8 mouse cellular contexts compared by ENCODE assay signal in the genomic region with DNA sequence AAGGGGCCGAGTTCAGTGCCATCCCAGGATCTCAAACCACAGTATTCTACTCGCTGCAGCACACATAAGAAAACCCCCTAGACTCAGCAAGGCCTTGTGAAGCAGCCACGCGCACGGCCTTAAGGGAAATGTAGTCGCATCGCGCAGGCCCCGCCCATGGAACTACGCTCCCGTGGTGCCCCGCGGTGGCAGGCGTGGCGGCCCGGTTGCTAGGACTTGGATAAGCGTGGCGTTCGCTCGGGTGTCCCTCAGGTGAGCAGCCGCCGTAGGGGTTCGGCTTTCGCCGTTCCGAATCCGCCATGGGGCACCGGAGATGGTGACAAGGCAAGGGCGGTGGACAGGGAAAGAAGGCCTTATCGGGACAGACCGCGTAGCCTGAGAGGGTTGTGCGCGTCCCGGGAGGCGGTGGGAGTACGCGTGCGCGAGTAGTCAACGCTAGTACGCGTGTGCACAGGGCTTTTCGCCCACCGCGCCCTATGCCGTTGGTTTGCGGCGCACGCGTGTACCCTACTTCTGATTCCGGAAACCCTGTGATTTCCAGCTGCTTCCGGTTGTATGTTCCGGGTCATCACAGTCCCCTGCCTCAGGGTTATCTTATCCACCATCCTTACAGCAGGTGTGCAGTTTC. TPM values are rescaled to one million over a fixed set of nuclear protein-coding genes. Genes with fewer than 3 reads are reported as not detected.
DNase-seq lines count a peak whose midpoint lies in the region; TF ChIP-seq lines count a peak whose summit lies in the region.

Gene Scamp4, plus strand, starts transcription at position 175 of the 628 bp plus-strand sequence.
Gene Adat3, plus strand, starts transcription at position 183 of the 628 bp plus-strand sequence.

- intact Hi-C loops in gastrocnemius, adult 2 months (cut with DNase I) = no loop called here

- peak; percentile 89 for DNase-seq in WW6 (ENCODE audit: low read depth, low spot score)
- peak; percentile 83 to 93 for DNase-seq in cerebellum, postnatal 4 days (ENCODE audit: low spot score in 2 of 2)
- peak; percentile 96 for DNase-seq in gastrocnemius, adult 2 months
- peak; percentile 64 for DNase-seq in hindlimb bud, embryonic 11.5 days (ENCODE audit: extremely low spot score, low read depth, low spot score)
- DNase-seq in left cerebral cortex, adult 8-10 months (ENCODE audit: low spot score in 2 of 2) = peak; percentile 94 to 97
- peak; percentile 97 for DNase-seq in right cerebral cortex, postnatal 10 days (ENCODE audit: low spot score in 2 of 2)
- peak; percentile 91 for DNase-seq in urinary bladder, postnatal 25 days (ENCODE audit: low spot score)

- peaks cover 5% of the 10 kb centered on the region; the same call in 1 of the 2 replicates for H3K9me3 ChIP-seq in megakaryocyte, embryonic 14.5 days

- H3K27me3 ChIP-seq in megakaryocyte, embryonic 14.5 days (replicated peaks) = no peaks in the 10 kb centered on the region

- TF ChIP-seq CTCF in gastrocnemius, adult 2 months (IDR thresholded peaks at IDR 0.05) = no peak

- peak within 1 kb of the TSS; percentile 94 for H3K27ac ChIP-seq in gastrocnemius, adult 2 months

- H3K36me3 ChIP-seq in megakaryocyte, embryonic 14.5 days (replicated peaks; ENCODE audit: low read length) = peaks cover 21% of the 10 kb centered on the region

- peaks cover 77% of the 10 kb centered on the region for H3K4me1 ChIP-seq in megakaryocyte, embryonic 14.5 days

- peak within 1 kb of the TSS; percentile 96 for H3K4me3 ChIP-seq in gastrocnemius, adult 2 months
- H3K4me3 ChIP-seq in megakaryocyte, embryonic 14.5 days (replicated peaks) = peak within 1 kb of the TSS; percentile 100

RNA-seq across cellular contexts. Expression of gene Scamp4, which starts in this region (rescaled TPM):
- 10 to 100 TPM; 17.0 to 17.5 TPM for total RNA-seq in gastrocnemius, adult 2 months (2021)
- total RNA-seq in left cerebral cortex, adult 8-10 months (2022) = 10 to 100 TPM; 38.8 to 46.5 (median 43.1) TPM
- 19.2 and 31.4 TPM in 2 replicates for polyA plus RNA-seq in megakaryocyte, embryonic 14.5 days (2012; ENCODE audit: insufficient read depth, low replicate concordance)

RNA-seq across cellular contexts. Expression of gene Adat3, which starts in this region (rescaled TPM):
- total RNA-seq in gastrocnemius, adult 2 months (2021) = under 1 TPM; 0.48 to 0.89 TPM
- total RNA-seq in left cerebral cortex, adult 8-10 months (2022) = 1 to 10 TPM in 3 of 4 experiments, not detected in 1; 1.3 to 4.1 (median 3.4) TPM
- 5.7 and 13.7 TPM in 2 replicates for polyA plus RNA-seq in megakaryocyte, embryonic 14.5 days (2012; ENCODE audit: insufficient read depth, low replicate concordance)

Comparison
In these comparisons a context has a peak if more than half of its experiments do, and no peak if none do; other contexts are left out.
1. Peak in every context shown above with its lines: DNase-seq, H3K4me3 ChIP-seq and H3K27ac ChIP-seq.